Comparison of ENCODE assay signal across 35 mouse cellular contexts in genomic region chr6:48835241-48835640, GRCm38 (mm10). TPM values are rescaled to one million over a fixed set of nuclear protein-coding genes. Genes with fewer than 3 reads are reported as not detected.
"Had no signal": no experiment of that assay in that cellular context is flagged by ENCODE, and none has a peak within 500 bp of the region (broad histone marks: within the 10 kb centered on the region; RNA-seq: fewer than 3 reads in every experiment).

No protein-coding gene starts in this region.

- H3K27ac ChIP-seq: limb, embryonic 10.5 days; limb, embryonic 12.5 days; limb, embryonic 13.5 days; limb, embryonic 15.5 days; liver, embryonic 12.5 days; liver, embryonic 13.5 days; liver, embryonic 14.5 days; liver, embryonic 15.5 days; lung, embryonic 15.5 days; macrophage; midbrain, embryonic 10.5 days; midbrain, embryonic 12.5 days; midbrain, embryonic 13.5 days; midbrain, embryonic 15.5 days; neural tube, embryonic 12.5 days had no signal

- H3K9me3 ChIP-seq: limb, embryonic 10.5 days; limb, embryonic 12.5 days; limb, embryonic 13.5 days; limb, embryonic 15.5 days; liver, embryonic 12.5 days; liver, embryonic 13.5 days; liver, embryonic 15.5 days; lung, embryonic 15.5 days; midbrain, embryonic 10.5 days; midbrain, embryonic 12.5 days; midbrain, embryonic 13.5 days; midbrain, embryonic 15.5 days; neural tube, embryonic 12.5 days had no signal

- H3K27me3 ChIP-seq: limb, embryonic 12.5 days; limb, embryonic 13.5 days; limb, embryonic 15.5 days; liver, embryonic 12.5 days; liver, embryonic 13.5 days; liver, embryonic 15.5 days; lung, embryonic 15.5 days; midbrain, embryonic 12.5 days; midbrain, embryonic 13.5 days; midbrain, embryonic 15.5 days; neural tube, embryonic 12.5 days had no signal

- H3K4me3 ChIP-seq: limb, embryonic 10.5 days; limb, embryonic 12.5 days; limb, embryonic 13.5 days; limb, embryonic 15.5 days; liver, embryonic 12.5 days; liver, embryonic 13.5 days; liver, embryonic 15.5 days; lung, embryonic 15.5 days; megakaryocyte, embryonic 14.5 days; midbrain, embryonic 10.5 days; midbrain, embryonic 12.5 days; midbrain, embryonic 13.5 days; midbrain, embryonic 15.5 days; myocyte; neural tube, embryonic 12.5 days had no signal

- H3K4me2 ChIP-seq: limb, embryonic 12.5 days; limb, embryonic 13.5 days; limb, embryonic 15.5 days; liver, embryonic 11.5 days; liver, embryonic 12.5 days; liver, embryonic 13.5 days; liver, embryonic 15.5 days; lung, embryonic 14.5 days; lung, embryonic 15.5 days; midbrain, embryonic 11.5 days; midbrain, embryonic 12.5 days; midbrain, embryonic 13.5 days; midbrain, embryonic 15.5 days; neural tube, embryonic 12.5 days had no signal

- ATAC-seq: liver, embryonic 12.5 days; liver, postnatal 0 days; lung, postnatal 0 days; midbrain, embryonic 13.5 days; midbrain, embryonic 15.5 days; midbrain, embryonic 16.5 days had no signal

- H3K9ac ChIP-seq: limb, embryonic 12.5 days; limb, embryonic 13.5 days; limb, embryonic 15.5 days; liver, embryonic 12.5 days; liver, embryonic 13.5 days; liver, embryonic 14.5 days; liver, embryonic 15.5 days; liver, postnatal 0 days; lung, embryonic 14.5 days; lung, embryonic 15.5 days; midbrain, embryonic 12.5 days; midbrain, embryonic 13.5 days; midbrain, embryonic 15.5 days; neural tube, embryonic 12.5 days had no signal

- DNase-seq: left cerebral cortex, postnatal 4 days; liver; liver, embryonic 13.5 days; liver, postnatal 0 days; lung, adult 18-20 months; lung, adult 2 months; lung, embryonic 14.5 days; lung, postnatal 10 days; lung, postnatal 14 days; lung, postnatal 36 days; lung, postnatal 4 days; midbrain, embryonic 14.5 days had no signal

RNA-seq across cellular contexts. Expression of gene Aoc1, which starts 37.5 kb away (rescaled TPM):
- polyA plus RNA-seq: limb, embryonic 10.5 days; limb, embryonic 11.5 days; limb, embryonic 12.5 days; limb, embryonic 13.5 days; limb, embryonic 15.5 days; liver, embryonic 11.5 days; liver, embryonic 12.5 days; liver, embryonic 13.5 days; liver, embryonic 14.5 days; liver, embryonic 15.5 days; lung, embryonic 14.5 days; lung, embryonic 16.5 days; macrophage; midbrain, embryonic 10.5 days; midbrain, embryonic 11.5 days; midbrain, embryonic 12.5 days; midbrain, embryonic 13.5 days; midbrain, embryonic 14.5 days; midbrain, embryonic 15.5 days; midbrain, embryonic 16.5 days; myocyte; neural tube, embryonic 11.5 days had no signal
